Mouse (Mus musculus) liver, embryonic 14.5 days (tissue): Measurements from ENCODE around the gene Podxl.

Experiments used
- CTCF ChIP-seq: IDR thresholded peaks from 2 replicates; pipeline ENCODE4 v1.5.1; 2016; ENCODE audit warnings: antibody characterized with exemption, low read depth, control low read depth
- EP300 ChIP-seq: IDR thresholded peaks from 2 replicates; pipeline ENCODE4 v1.6.1; 2016; ENCODE audit warnings: antibody characterized with exemption, low read depth

- TF ChIP-seq CTCF (no peak), EP300 (no peak)
Observed at GRCm38 (mm10) chr6:31522478-31522877, 41.3 kb downstream of the Podxl start.
